Mouse (Mus musculus): Measurements from ENCODE around the gene Ogfr.

DNA sequence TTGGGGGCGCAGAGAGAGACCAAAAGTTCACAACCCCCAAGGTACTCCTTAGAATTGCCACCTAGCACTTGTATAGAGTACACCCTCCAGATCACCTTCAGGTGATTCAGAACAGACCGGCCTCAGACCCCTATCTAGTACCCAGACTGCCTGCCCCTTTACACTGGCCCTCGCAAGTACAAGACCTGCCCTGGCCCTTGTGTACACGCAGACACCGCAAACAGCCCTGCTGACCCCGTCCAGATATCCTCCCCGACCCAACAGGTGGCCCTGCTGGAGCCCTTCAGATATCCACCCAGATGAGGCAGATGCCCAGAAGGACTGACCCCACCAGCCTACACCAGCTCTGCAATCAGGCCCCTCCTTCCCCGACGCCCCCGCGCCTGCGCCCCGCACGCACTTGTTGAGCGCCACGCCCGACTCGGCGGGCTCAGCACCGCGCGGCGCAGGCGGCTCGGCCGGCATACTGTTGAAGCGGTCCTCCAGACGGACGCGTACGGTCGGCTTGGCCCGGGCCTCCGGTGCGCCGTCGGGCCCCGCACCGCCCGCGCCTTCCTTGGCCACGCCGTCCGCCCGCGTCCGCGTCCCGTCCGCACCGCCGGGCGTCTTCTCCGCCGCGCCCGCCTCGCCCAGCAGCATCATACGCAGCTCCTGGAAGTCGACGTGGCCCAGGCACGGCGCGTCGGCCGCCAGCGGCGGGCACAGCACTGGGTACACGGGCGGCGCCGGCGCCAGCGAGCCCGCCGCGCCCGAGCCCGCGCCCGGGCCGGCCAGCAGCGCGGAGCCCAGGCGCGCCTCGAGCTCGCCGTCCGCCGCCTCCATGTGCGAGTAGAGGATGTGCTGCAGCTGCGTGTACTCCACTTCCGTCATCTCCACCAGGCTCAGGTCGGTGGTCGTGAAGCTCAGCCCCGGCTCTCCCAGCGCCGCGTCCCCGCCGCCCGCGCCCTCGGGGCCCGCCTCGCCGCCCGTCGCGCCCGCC, 52.8 kb downstream of the Ogfr start:
- no peak for TF ChIP-seq POLR2A (IDR thresholded peaks at IDR 0.05; ENCODE audit: extremely low read depth, insufficient read depth, low read length)
- no peak for TF ChIP-seq CTCF (IDR thresholded peaks at IDR 0.05; ENCODE audit: low read depth, low read length)
